In the genomic region with DNA sequence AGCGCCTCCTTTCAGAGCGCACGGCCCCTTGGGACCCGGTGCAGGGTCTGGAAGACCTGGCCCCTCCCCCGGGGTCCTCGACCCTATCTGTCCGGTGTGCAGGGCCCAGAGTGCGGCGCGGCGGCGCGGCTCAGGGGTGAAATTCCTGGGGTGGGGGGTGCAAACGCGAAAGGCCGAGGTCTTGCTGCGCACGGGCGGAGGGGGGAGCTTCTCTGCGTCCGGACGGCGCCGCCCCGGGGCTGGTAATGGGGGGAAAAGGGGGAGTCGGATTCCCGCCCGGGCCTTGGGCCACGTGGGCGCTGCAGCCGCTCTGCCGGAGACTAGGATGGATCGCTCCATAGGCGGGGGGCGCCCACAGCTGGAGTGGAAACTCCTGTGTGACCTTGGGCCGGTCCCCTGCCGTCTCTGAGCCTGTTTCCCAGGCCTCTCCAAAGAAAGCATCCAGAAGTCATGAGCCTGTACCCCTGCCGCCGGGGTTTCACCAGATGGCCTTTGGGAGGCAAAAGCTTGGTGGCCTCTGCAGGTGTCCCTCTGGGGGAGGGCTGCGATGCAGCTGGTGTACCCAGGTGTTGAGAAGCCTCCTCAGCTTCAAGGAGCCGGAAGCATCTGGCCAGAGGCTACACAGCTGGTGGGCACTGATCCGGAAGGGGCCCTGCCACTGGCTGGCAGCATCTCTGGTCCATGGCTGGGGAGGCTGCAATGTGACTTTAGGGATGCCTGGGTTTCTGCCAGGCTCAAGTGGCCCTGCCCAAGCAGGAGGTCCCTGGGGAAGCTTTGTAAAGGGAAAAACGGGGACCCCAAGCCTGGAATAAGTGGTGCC, we compare ENCODE assay signal across 8 mouse cellular contexts. TPM values are rescaled to one million over a fixed set of nuclear protein-coding genes. Genes with fewer than 3 reads are reported as not detected.
DNase-seq lines count a peak whose midpoint lies in the region; ATAC-seq lines count a peak whose summit lies in the region.

No protein-coding gene starts in this region.

- H3K9ac ChIP-seq in hindbrain, embryonic 11.5 days (ENCODE audit: low read depth, low read length) = peak overlapping the region; percentile 81

- peaks cover 5% of the 10 kb centered on the region; the same call in 1 of the 2 replicates for H3K36me3 ChIP-seq in hindbrain, embryonic 11.5 days (ENCODE audit: control insufficient read depth, insufficient read depth, low read length)
- H3K36me3 ChIP-seq in splenic B cell, adult 2 months (ENCODE audit: control insufficient read depth, insufficient read depth, low read length, poor library complexity, severe bottlenecking) = peaks cover 7% of the 10 kb centered on the region; the same call in 1 of the 2 replicates

- H3K4me2 ChIP-seq in hindbrain, embryonic 11.5 days (replicated peaks; ENCODE audit: low read depth, low read length) = peak overlapping the region; percentile 94

- intact Hi-C loops in left cerebral cortex, postnatal 25 days (cut with DNase I) = loop anchor here (2.0 kb wide), 2 partner anchors 16 to 66 kb away; a partner anchor contains a TSS

- no peaks in the 10 kb centered on the region for H3K9me3 ChIP-seq in hindbrain, embryonic 11.5 days (ENCODE audit: control insufficient read depth, low read length)

- no peaks in the 10 kb centered on the region for H3K27me3 ChIP-seq in hindbrain, embryonic 11.5 days (ENCODE audit: control insufficient read depth, insufficient read depth, low read length)
- H3K27me3 ChIP-seq in splenic B cell, adult 2 months (ENCODE audit: control insufficient read depth, insufficient read depth, low read length, poor library complexity, severe bottlenecking) = no peaks in the 10 kb centered on the region

- under 1% methylated on average over 42 of the region's 43 CpGs for WGBS in hindbrain, embryonic 11.5 days

- peak; percentile 15 for DNase-seq in CD4-positive, CD25-positive, alpha-beta regulatory T cell, adult 2 months (ENCODE audit: low read depth, low spot score)
- DNase-seq in cerebellum, adult 8-10 months = peak; percentile 45
- DNase-seq in forelimb bud, embryonic 11.5 days (ENCODE audit: low read depth, low spot score) = peak; percentile 86
- DNase-seq in hindbrain, embryonic 11.5 days (ENCODE audit: low spot score) = peak; percentile 82
- DNase-seq in left cerebral cortex, postnatal 25 days (ENCODE audit: low spot score in 2 of 2) = peak; percentile 54 to 59
- DNase-seq in mesoderm, embryonic 11.5 days (ENCODE audit: low read depth, low spot score) = peak; percentile 90
- peak; percentile 34 for DNase-seq in splenic B cell, adult 2 months (ENCODE audit: low read depth, low spot score)

- ATAC-seq in CD4-positive, CD25-positive, alpha-beta regulatory T cell, adult 4 months = no peak
- peak; percentile 65 for ATAC-seq in hindbrain, embryonic 11.5 days (ENCODE audit: low FRiP score)

- peaks cover 16% of the 10 kb centered on the region for H3K4me1 ChIP-seq in hindbrain, embryonic 11.5 days (replicated peaks; ENCODE audit: control insufficient read depth, insufficient read depth, low read length)

- peak overlapping the region; percentile 92 for H3K27ac ChIP-seq in hindbrain, embryonic 11.5 days (ENCODE audit: low read depth, low read length)

- peak overlapping the region; percentile 78 for H3K4me3 ChIP-seq in hindbrain, embryonic 11.5 days (ENCODE audit: low read depth, low read length)

RNA-seq across cellular contexts. Expression of a gene that starts 1.4 kb away (rescaled TPM):
- polyA plus RNA-seq in CD4-positive, CD25-positive, alpha-beta regulatory T cell, adult 4 months (2017; shearing (Covaris generic)) = under 1 TPM; 0.22 to 0.30 TPM
- polyA plus RNA-seq in hindbrain, embryonic 11.5 days (2014; fragmentation: Nextera tagmentation; extraction: Ambion mirVana) = 6.0 and 7.2 TPM in 2 replicates
- 100 to 1,000 TPM; 108 to 115 TPM for total RNA-seq in left cerebral cortex, postnatal 25 days (2021)

RNA-seq across cellular contexts. Expression of a gene that starts 16.9 kb away (rescaled TPM):
- polyA plus RNA-seq in CD4-positive, CD25-positive, alpha-beta regulatory T cell, adult 4 months (2017; shearing (Covaris generic)) = not detected
- polyA plus RNA-seq in hindbrain, embryonic 11.5 days (2014; fragmentation: Nextera tagmentation; extraction: Ambion mirVana) = 0.57 and 0.78 TPM in 2 replicates
- total RNA-seq in left cerebral cortex, postnatal 25 days (2021) = 1 to 10 TPM; 4.9 to 5.5 TPM

RNA-seq across cellular contexts. Expression of a gene that starts 31.8 kb away (rescaled TPM):
- not detected for polyA plus RNA-seq in CD4-positive, CD25-positive, alpha-beta regulatory T cell, adult 4 months (2017; shearing (Covaris generic))
- polyA plus RNA-seq in hindbrain, embryonic 11.5 days (2014; fragmentation: Nextera tagmentation; extraction: Ambion mirVana) = not detected in 2 replicates
- total RNA-seq in left cerebral cortex, postnatal 25 days (2021) = 10 to 100 TPM; 16.1 to 18.8 TPM

RNA-seq across cellular contexts. Expression of a gene that starts 41.5 kb away (rescaled TPM):
- polyA plus RNA-seq in CD4-positive, CD25-positive, alpha-beta regulatory T cell, adult 4 months (2017; shearing (Covaris generic)) = 100 to 1,000 TPM; 104 to 128 TPM
- polyA plus RNA-seq in hindbrain, embryonic 11.5 days (2014; fragmentation: Nextera tagmentation; extraction: Ambion mirVana) = 61.8 and 105 TPM in 2 replicates
- 100 to 1,000 TPM in 1 of 2 experiments, 10 to 100 TPM in 1; 95.5 to 124 TPM for total RNA-seq in left cerebral cortex, postnatal 25 days (2021)

RNA-seq across cellular contexts. Expression of a gene that starts 50.4 kb away (rescaled TPM):
- polyA plus RNA-seq in CD4-positive, CD25-positive, alpha-beta regulatory T cell, adult 4 months (2017; shearing (Covaris generic)) = 10 to 100 TPM; 50.7 to 52.2 TPM
- polyA plus RNA-seq in hindbrain, embryonic 11.5 days (2014; fragmentation: Nextera tagmentation; extraction: Ambion mirVana) = 122 and 131 TPM in 2 replicates
- total RNA-seq in left cerebral cortex, postnatal 25 days (2021) = 10 to 100 TPM; 79.0 to 92.0 TPM

Comparison
In these comparisons a context has a peak if more than half of its experiments do, and no peak if none do; other contexts are left out.
1. DNase-seq: peak in every context shown above with its lines; median percentile 90 in mesoderm, embryonic 11.5 days; 86 in forelimb bud, embryonic 11.5 days; 82 in hindbrain, embryonic 11.5 days; 56 in left cerebral cortex, postnatal 25 days; 45 in cerebellum, adult 8-10 months; 34 in splenic B cell, adult 2 months; 15 in CD4-positive, CD25-positive, alpha-beta regulatory T cell, adult 2 months.